Mouse (Mus musculus): ENCODE results near the gene Tm9sf3.

Gene Tm9sf3

GRCm38 (mm10) chr19:41262712-41263629, 826 bp downstream of the Tm9sf3 start:
- DNase-seq (ENCODE audit: low spot score) = peak; percentile 70

GRCm38 (mm10) chr19:41260736-41261135, 3.1 kb downstream of the Tm9sf3 start:
- DNase-seq (ENCODE audit: low spot score) = no peak

GRCm38 (mm10) chr19:41259256-41259655, 4.5 kb downstream of the Tm9sf3 start:
- no peak for DNase-seq (ENCODE audit: low spot score)

- peak; percentile 63 for DNase-seq (ENCODE audit: low spot score)
These were observed 5.1 kb downstream of the Tm9sf3 start for GRCm38 (mm10) chr19:41258707-41259106.

GRCm38 (mm10) chr19:41254584-41254983, 9.2 kb downstream of the Tm9sf3 start:
- DNase-seq (ENCODE audit: low spot score) = no peak

GRCm38 (mm10) chr19:41248968-41249367, 14.8 kb downstream of the Tm9sf3 start:
- no peak for DNase-seq (ENCODE audit: low spot score)

- DNase-seq (ENCODE audit: low spot score) = no peak
These were observed 15.5 kb downstream of the Tm9sf3 start for GRCm38 (mm10) chr19:41248271-41248670.

- DNase-seq (ENCODE audit: low spot score) = no peak
These were observed 17.5 kb downstream of the Tm9sf3 start for GRCm38 (mm10) chr19:41246271-41246670.

GRCm38 (mm10) chr19:41244581-41244980, 19.2 kb downstream of the Tm9sf3 start:
- peak; percentile 82 for DNase-seq (ENCODE audit: low spot score)

- no peak for DNase-seq (ENCODE audit: low spot score)
These were observed 21.8 kb downstream of the Tm9sf3 start for GRCm38 (mm10) chr19:41241997-41242396.

- no peak for DNase-seq (ENCODE audit: low spot score)
These were observed 30.1 kb downstream of the Tm9sf3 start for GRCm38 (mm10) chr19:41233698-41234097.

GRCm38 (mm10) chr19:41208326-41208725, 55.5 kb downstream of the Tm9sf3 start:
- no peak for DNase-seq (ENCODE audit: low spot score)

- DNase-seq (ENCODE audit: low spot score) = peak; percentile 77
These were observed 56.9 kb downstream of the Tm9sf3 start, which contains the start of gene Tll2 for GRCm38 (mm10) chr19:41206811-41207344. Tll2 (minus strand) TSS chr19:41206835.

- peak; percentile 28 for DNase-seq (ENCODE audit: low spot score)
These were observed 57.6 kb downstream of the Tm9sf3 start for GRCm38 (mm10) chr19:41206041-41206810.

- peak; percentile 42 for DNase-seq (ENCODE audit: low spot score)
These were observed 59.4 kb downstream of the Tm9sf3 start for GRCm38 (mm10) chr19:41204159-41205081.

GRCm38 (mm10) chr19:41197606-41198005, 66.2 kb downstream of the Tm9sf3 start:
- no peak for DNase-seq (ENCODE audit: low spot score)

- DNase-seq (ENCODE audit: low spot score) = no peak
These were observed 70.4 kb downstream of the Tm9sf3 start for GRCm38 (mm10) chr19:41193379-41193778.

- DNase-seq (ENCODE audit: low spot score) = no peak
These were observed 70.8 kb downstream of the Tm9sf3 start for GRCm38 (mm10) chr19:41192953-41193352.

GRCm38 (mm10) chr19:41191724-41192123, 72.1 kb downstream of the Tm9sf3 start:
- peak; percentile 32 for DNase-seq (ENCODE audit: low spot score)

GRCm38 (mm10) chr19:41190876-41191434, 72.8 kb downstream of the Tm9sf3 start:
- DNase-seq (ENCODE audit: low spot score) = no peak

GRCm38 (mm10) chr19:41177331-41177730, 86.5 kb downstream of the Tm9sf3 start:
- DNase-seq (ENCODE audit: low spot score) = peak; percentile 22
